Mouse (Mus musculus) E14TG2a.4 (cell line): ENCODE results near the gene Ogdh.

Source experiments
- CTCF ChIP-seq: conservative IDR thresholded peaks from 2 replicates; pipeline ENCODE4 v1.5.1; 2014; ENCODE audit warnings: low read length
- NANOG ChIP-seq: IDR thresholded peaks from 2 replicates; pipeline ENCODE4 v1.6.1; 2014; ENCODE audit warnings: borderline replicate concordance, low read length, mixed read lengths

- TF ChIP-seq CTCF (no peak), NANOG (no peak)
These were observed 32.0 kb upstream of the Ogdh start for GRCm38 (mm10) chr11:6259413-6259812.
